ENCODE assay signal across 9 mouse cellular contexts in genomic region chr17:13006984-13007383, GRCm38 (mm10). TPM values are rescaled to one million over a fixed set of nuclear protein-coding genes. Genes with fewer than 3 reads are reported as not detected.
A peak's percentile ranks its signal among the peaks of the same experiment; 100 is the strongest.
DNase-seq lines count a peak whose midpoint lies in the region; ATAC-seq and TF ChIP-seq lines count a peak whose summit lies in the region.
"Had no signal": no experiment of that assay in that cellular context is flagged by ENCODE, and none has a peak within 500 bp of the region (broad histone marks: within the 10 kb centered on the region; RNA-seq: fewer than 3 reads in every experiment).

No protein-coding gene starts in this region.

- peak overlapping the region; percentile 64 for H3K4me2 ChIP-seq in kidney, embryonic 14.5 days (replicated peaks; ENCODE audit: low read depth, low read length)
- peak overlapping the region; percentile 91 for H3K4me2 ChIP-seq in hindbrain, postnatal 0 days (ENCODE audit: low read depth, low read length)
- peak overlapping the region; percentile 69 for H3K4me2 ChIP-seq in midbrain, postnatal 0 days (ENCODE audit: low read depth, low read length, poor library complexity, severe bottlenecking)

- H3K27ac ChIP-seq in kidney, embryonic 14.5 days (ENCODE audit: low read depth, low read length), result peak overlapping the region; percentile 53; the same call in 1 of the 2 replicates
- H3K27ac ChIP-seq in embryonic facial prominence, embryonic 10.5 days (replicated peaks), result no peak overlapping the region
- H3K27ac ChIP-seq in hindbrain, postnatal 0 days, result peak overlapping the region; percentile 91
- H3K27ac ChIP-seq in midbrain, postnatal 0 days (ENCODE audit: low read depth, low read length), result peak overlapping the region; percentile 85; the same call in 1 of the 2 replicates
- H3K27ac ChIP-seq: macrophage had no signal

- no peak for TF ChIP-seq CTCF in hindbrain, postnatal 0 days (IDR thresholded peaks at IDR 0.05; ENCODE audit: low read depth)
- no peak for TF ChIP-seq CTCF in midbrain, postnatal 0 days (IDR thresholded peaks at IDR 0.05)

- no peaks in the 10 kb centered on the region for H3K27me3 ChIP-seq in kidney, embryonic 14.5 days (ENCODE audit: control insufficient read depth, insufficient read depth, low read length)
- H3K27me3 ChIP-seq in embryonic facial prominence, embryonic 10.5 days (replicated peaks; ENCODE audit: low read depth, poor library complexity, severe bottlenecking), result no peaks in the 10 kb centered on the region
- no peaks in the 10 kb centered on the region for H3K27me3 ChIP-seq in hindbrain, postnatal 0 days (ENCODE audit: insufficient read depth, low read length)
- H3K27me3 ChIP-seq in midbrain, postnatal 0 days (ENCODE audit: insufficient read depth, low read length), result no peaks in the 10 kb centered on the region

- no peak for DNase-seq in kidney, postnatal 36 days
- peak; percentile 12 for DNase-seq in embryonic facial prominence, embryonic 10.5 days (ENCODE audit: low spot score)
- no peak for DNase-seq in hindbrain, postnatal 0 days (ENCODE audit: low spot score)
- DNase-seq in midbrain, postnatal 0 days (ENCODE audit: low spot score), result no peak
- no peak for DNase-seq in frontal cortex, postnatal 14 days (ENCODE audit: low spot score in 2 of 2)
- DNase-seq in cerebellum, adult 11 months, result no peak
- no peak for DNase-seq in gastrocnemius, adult 8-10 months (ENCODE audit: low spot score in 2 of 2)

- H3K4me1 ChIP-seq in kidney, embryonic 14.5 days (ENCODE audit: control insufficient read depth, insufficient read depth, low read length), result peaks cover 11% of the 10 kb centered on the region; the same call in 1 of the 2 replicates
- H3K4me1 ChIP-seq in embryonic facial prominence, embryonic 10.5 days, result peaks cover 16% of the 10 kb centered on the region
- 0 out of 2 replicates have a peak, but pooled peaks cover 3% of the 10 kb centered on the region for H3K4me1 ChIP-seq in hindbrain, postnatal 0 days (ENCODE audit: insufficient read depth, low read length)
- H3K4me1 ChIP-seq in midbrain, postnatal 0 days (ENCODE audit: insufficient read depth, low read length), result 0 out of 2 replicates have a peak, but pooled peaks cover 4% of the 10 kb centered on the region

- no peaks in the 10 kb centered on the region for H3K9me3 ChIP-seq in kidney, embryonic 14.5 days (ENCODE audit: control insufficient read depth, low read length)
- H3K9me3 ChIP-seq in embryonic facial prominence, embryonic 10.5 days, result no peaks in the 10 kb centered on the region
- no peaks in the 10 kb centered on the region for H3K9me3 ChIP-seq in hindbrain, postnatal 0 days (ENCODE audit: low read length)
- H3K9me3 ChIP-seq in midbrain, postnatal 0 days (ENCODE audit: low read length), result no peaks in the 10 kb centered on the region

- 34% methylated on average over 5 of the region's 5 CpGs for WGBS in kidney, embryonic 14.5 days
- WGBS in embryonic facial prominence, embryonic 10.5 days, result 52% methylated on average over 5 of the region's 5 CpGs
- whole genome bisulfite sequencing in hindbrain, postnatal 0 days, result 47% methylated on average over 5 of the region's 5 CpGs
- WGBS in midbrain, postnatal 0 days, result 48% methylated on average over 5 of the region's 5 CpGs

- H3K36me3 ChIP-seq in kidney, embryonic 14.5 days (ENCODE audit: control insufficient read depth, insufficient read depth, low read length), result peaks cover 4% of the 10 kb centered on the region; the same call in 1 of the 2 replicates
- H3K36me3 ChIP-seq in embryonic facial prominence, embryonic 10.5 days (replicated peaks), result peaks cover 15% of the 10 kb centered on the region
- H3K36me3 ChIP-seq in hindbrain, postnatal 0 days (ENCODE audit: insufficient read depth, low read length), result peaks cover 2% of the 10 kb centered on the region; the same call in 1 of the 2 replicates
- peaks cover 4% of the 10 kb centered on the region; the same call in 1 of the 2 replicates for H3K36me3 ChIP-seq in midbrain, postnatal 0 days (ENCODE audit: insufficient read depth, low read length)

- H3K9ac ChIP-seq in kidney, embryonic 14.5 days (ENCODE audit: low read depth, low read length), result peak overlapping the region; percentile 44; the same call in 1 of the 2 replicates
- H3K9ac ChIP-seq in hindbrain, postnatal 0 days (replicated peaks; ENCODE audit: low read length), result peak overlapping the region; percentile 35; the same call in 1 of the 2 replicates
- 0 out of 2 replicates have a peak overlapping the region, but pooled peaks have one; percentile 82 for H3K9ac ChIP-seq in midbrain, postnatal 0 days (replicated peaks; ENCODE audit: low read length, poor library complexity, severe bottlenecking)

- peak overlapping the region; percentile 73 for H3K4me3 ChIP-seq in kidney, embryonic 14.5 days (ENCODE audit: low read length)
- peak overlapping the region; percentile 75 for H3K4me3 ChIP-seq in embryonic facial prominence, embryonic 10.5 days
- peak overlapping the region; percentile 82 for H3K4me3 ChIP-seq in hindbrain, postnatal 0 days (ENCODE audit: low read length)
- peak overlapping the region; percentile 89 for H3K4me3 ChIP-seq in midbrain, postnatal 0 days (ENCODE audit: low read depth, low read length)

- ATAC-seq in kidney, embryonic 14.5 days (ENCODE audit: low FRiP score, low TSS enrichment), result no peak
- ATAC-seq in hindbrain, postnatal 0 days, result no peak
- no peak for ATAC-seq in midbrain, postnatal 0 days (ENCODE audit: low FRiP score)

RNA-seq across cellular contexts. Expression of gene Sod2, which starts 0.3 kb away (rescaled TPM):
- 139 and 144 TPM in 2 replicates for polyA plus RNA-seq in kidney, embryonic 14.5 days (2014; fragmentation: Nextera tagmentation; extraction: Ambion mirVana)
- polyA plus RNA-seq in embryonic facial prominence, embryonic 10.5 days (2016; fragmentation: Nextera tagmentation; extraction: Ambion mirVana), result 95.4 and 101 TPM in 2 replicates
- total RNA-seq in hindbrain, postnatal 0 days (2014; rRNA removed), result 229 and 295 TPM in 2 replicates
- 149 and 155 TPM in 2 replicates for polyA plus RNA-seq in hindbrain, postnatal 0 days (2015; fragmentation: Nextera tagmentation; extraction: Ambion mirVana)
- total RNA-seq in midbrain, postnatal 0 days (2014; rRNA removed), result 160 and 177 TPM in 2 replicates
- 121 and 128 TPM in 2 replicates for polyA plus RNA-seq in midbrain, postnatal 0 days (2015; fragmentation: Nextera tagmentation; extraction: Ambion mirVana)
- total RNA-seq in gastrocnemius, adult 8-10 months (2022), result 100 to 1,000 TPM; 386 to 415 (median 402) TPM

RNA-seq across cellular contexts. Expression of gene Wtap, which starts 13.0 kb away (rescaled TPM):
- 146 and 173 TPM in 2 replicates for polyA plus RNA-seq in kidney, embryonic 14.5 days (2014; fragmentation: Nextera tagmentation; extraction: Ambion mirVana)
- polyA plus RNA-seq in embryonic facial prominence, embryonic 10.5 days (2016; fragmentation: Nextera tagmentation; extraction: Ambion mirVana), result 148 and 153 TPM in 2 replicates
- 48.9 and 54.2 TPM in 2 replicates for total RNA-seq in hindbrain, postnatal 0 days (2014; rRNA removed)
- polyA plus RNA-seq in hindbrain, postnatal 0 days (2015; fragmentation: Nextera tagmentation; extraction: Ambion mirVana), result 123 and 126 TPM in 2 replicates
- total RNA-seq in midbrain, postnatal 0 days (2014; rRNA removed), result 82.7 and 88.8 TPM in 2 replicates
- polyA plus RNA-seq in midbrain, postnatal 0 days (2015; fragmentation: Nextera tagmentation; extraction: Ambion mirVana), result 134 and 147 TPM in 2 replicates
- total RNA-seq in gastrocnemius, adult 8-10 months (2022), result 10 to 100 TPM; 22.5 to 28.0 (median 26.2) TPM

RNA-seq across cellular contexts. Expression of gene Gpr31b, which starts 45.1 kb away (rescaled TPM):
- not detected in 2 replicates for polyA plus RNA-seq in kidney, embryonic 14.5 days (2014; fragmentation: Nextera tagmentation; extraction: Ambion mirVana)
- not detected in 2 replicates for polyA plus RNA-seq in embryonic facial prominence, embryonic 10.5 days (2016; fragmentation: Nextera tagmentation; extraction: Ambion mirVana)
- total RNA-seq in hindbrain, postnatal 0 days (2014; rRNA removed), result 0.73 TPM in 1 of 2 replicates, not detected in the other
- not detected in 2 replicates for polyA plus RNA-seq in hindbrain, postnatal 0 days (2015; fragmentation: Nextera tagmentation; extraction: Ambion mirVana)
- total RNA-seq in midbrain, postnatal 0 days (2014; rRNA removed), result 0.80 and 1.0 TPM in 2 replicates
- polyA plus RNA-seq in midbrain, postnatal 0 days (2015; fragmentation: Nextera tagmentation; extraction: Ambion mirVana), result not detected in 2 replicates
- not detected for total RNA-seq in gastrocnemius, adult 8-10 months (2022)

RNA-seq across cellular contexts. Expression of gene Acat2, which starts 46.4 kb away (rescaled TPM):
- 78.4 and 95.7 TPM in 2 replicates for polyA plus RNA-seq in kidney, embryonic 14.5 days (2014; fragmentation: Nextera tagmentation; extraction: Ambion mirVana)
- polyA plus RNA-seq in embryonic facial prominence, embryonic 10.5 days (2016; fragmentation: Nextera tagmentation; extraction: Ambion mirVana), result 348 and 367 TPM in 2 replicates
- 155 and 161 TPM in 2 replicates for total RNA-seq in hindbrain, postnatal 0 days (2014; rRNA removed)
- polyA plus RNA-seq in hindbrain, postnatal 0 days (2015; fragmentation: Nextera tagmentation; extraction: Ambion mirVana), result 212 and 215 TPM in 2 replicates
- total RNA-seq in midbrain, postnatal 0 days (2014; rRNA removed), result 181 and 194 TPM in 2 replicates
- 247 and 254 TPM in 2 replicates for polyA plus RNA-seq in midbrain, postnatal 0 days (2015; fragmentation: Nextera tagmentation; extraction: Ambion mirVana)
- 1 to 10 TPM; 3.9 to 4.8 (median 4.3) TPM for total RNA-seq in gastrocnemius, adult 8-10 months (2022)

RNA-seq across cellular contexts. Expression of gene Tcp10b, which starts 53.9 kb away (rescaled TPM):
- 0.23 TPM in 1 of 2 replicates, not detected in the other for polyA plus RNA-seq in kidney, embryonic 14.5 days (2014; fragmentation: Nextera tagmentation; extraction: Ambion mirVana)
- polyA plus RNA-seq in embryonic facial prominence, embryonic 10.5 days (2016; fragmentation: Nextera tagmentation; extraction: Ambion mirVana), result not detected in 2 replicates
- 0.18 TPM in 1 of 2 replicates, not detected in the other for total RNA-seq in hindbrain, postnatal 0 days (2014; rRNA removed)
- polyA plus RNA-seq in hindbrain, postnatal 0 days (2015; fragmentation: Nextera tagmentation; extraction: Ambion mirVana), result 0.28 and 0.31 TPM in 2 replicates
- 0.11 and 0.38 TPM in 2 replicates for total RNA-seq in midbrain, postnatal 0 days (2014; rRNA removed)
- 0.20 and 0.56 TPM in 2 replicates for polyA plus RNA-seq in midbrain, postnatal 0 days (2015; fragmentation: Nextera tagmentation; extraction: Ambion mirVana)
- under 1 TPM in 3 of 4 experiments, not detected in 1; 0.16 to 0.43 (median 0.27) TPM for total RNA-seq in gastrocnemius, adult 8-10 months (2022)
